Mouse (Mus musculus) frontal cortex, postnatal 14 days (tissue): ENCODE data around the gene Ctu2.

Experiments used
- DNase-seq, 2 experiments: peaks; one replicate each; pipeline ENCODE4 v3.0.0; 2022; ENCODE audit warnings: low spot score in 2 of 2

Ctu2 gene

DNA sequence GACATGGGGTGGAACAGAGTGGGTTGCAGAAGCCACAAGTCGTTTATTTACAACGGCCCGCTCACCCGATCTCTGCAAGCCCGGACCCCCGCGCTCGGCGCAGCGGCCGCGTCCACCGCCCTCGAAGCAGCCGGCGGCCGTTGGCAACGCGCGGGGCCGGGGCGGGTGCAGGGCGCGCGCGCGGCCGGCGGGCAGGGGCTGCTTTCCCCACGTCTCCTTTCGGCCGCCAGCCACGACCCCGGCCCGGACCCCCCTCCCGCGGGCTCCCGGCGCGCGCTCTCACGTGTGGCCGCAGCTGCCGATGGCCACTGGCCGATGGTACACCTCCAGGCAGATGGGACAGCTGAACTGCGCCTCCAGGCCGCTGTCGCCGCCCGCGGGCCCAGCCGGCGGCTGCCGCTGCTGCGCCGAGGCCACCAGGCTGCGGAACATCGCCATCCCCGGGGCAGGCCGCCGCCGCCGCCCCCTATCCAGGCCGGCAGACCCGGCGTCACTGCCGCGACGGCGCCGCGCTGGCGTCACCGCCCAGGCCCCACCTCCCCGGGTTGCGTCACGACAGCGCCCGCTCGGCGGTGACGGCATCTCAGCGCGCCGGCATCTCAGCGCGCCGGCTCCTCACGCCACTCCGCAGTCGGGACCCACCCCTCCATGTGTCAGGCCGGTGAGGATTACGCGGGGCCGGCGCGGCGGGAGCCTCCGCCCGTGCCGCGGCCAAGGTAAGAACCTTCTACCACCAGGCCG is at the start of gene Ctu2, which contains the start of gene Rnf166:
TSS of gene Ctu2 (plus strand) at position 564 of the 741 bp plus-strand sequence.
TSS of gene Rnf166 (minus strand) at position 485 of the 741 bp plus-strand sequence.
- peak; percentile 76 to 89 for DNase-seq

DNA sequence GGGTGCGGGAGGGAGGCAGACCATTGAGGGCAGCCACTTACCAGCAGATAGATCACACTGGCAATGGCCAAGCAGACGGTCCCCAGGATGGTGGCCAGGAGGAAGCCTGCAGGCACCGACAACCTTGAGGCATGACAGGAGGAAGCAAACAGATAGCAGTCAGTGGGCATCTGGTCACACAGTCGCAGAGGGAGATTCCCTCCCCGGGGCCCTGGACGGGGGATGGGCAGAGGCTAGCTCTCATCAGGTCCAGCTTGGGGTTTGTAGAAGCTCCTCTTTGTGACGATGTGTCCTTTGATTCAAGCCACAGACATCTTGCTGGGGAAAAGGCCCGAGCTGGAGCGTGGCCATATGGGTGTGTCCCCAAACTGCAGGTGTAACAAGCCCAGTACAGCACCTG is 49.8 kb upstream of the Ctu2 start:
- no peak for DNase-seq

DNA sequence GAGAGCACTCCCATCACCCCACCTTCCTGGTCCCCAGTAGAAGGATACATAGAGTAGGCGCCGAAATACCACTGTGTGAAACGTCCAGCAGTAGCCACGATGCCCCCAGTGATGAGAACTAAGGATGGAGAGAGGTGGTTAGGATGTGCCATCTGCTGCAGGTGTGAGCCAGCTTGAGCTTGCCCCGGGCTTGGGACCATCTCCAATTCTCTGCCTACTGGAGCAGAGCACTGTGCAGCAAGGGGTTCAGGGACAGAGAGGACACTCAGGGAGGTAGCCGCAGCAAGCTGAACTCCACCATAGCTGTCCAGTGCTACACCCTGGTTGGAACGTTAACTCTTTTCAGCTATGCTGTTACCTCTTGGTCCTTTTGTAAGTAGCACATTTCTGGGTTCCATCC is 48.3 kb upstream of the Ctu2 start:
- no peak for DNase-seq

DNA sequence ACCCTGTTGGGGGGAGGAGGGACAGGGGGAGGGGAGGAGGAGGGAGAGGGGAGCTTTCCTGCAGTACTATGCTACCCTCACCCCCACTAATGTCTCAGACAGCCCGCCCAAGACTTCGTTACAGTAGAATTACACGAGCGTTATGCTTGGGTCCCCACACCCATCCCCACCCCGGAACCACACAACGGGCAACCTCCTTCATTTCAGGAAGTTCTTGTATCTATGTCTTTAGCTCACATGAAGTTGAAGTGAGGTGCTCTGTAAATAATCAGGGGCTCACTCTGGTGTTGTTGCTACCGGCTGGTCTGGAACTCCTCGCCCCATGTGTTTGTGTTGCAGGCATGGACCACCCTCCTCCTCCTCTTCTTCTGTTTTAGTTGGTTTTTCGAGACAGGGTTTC is 47.8 kb upstream of the Ctu2 start:
- no peak for DNase-seq

- DNase-seq: no peak
Measured at GRCm38 (mm10) chr8:122430058-122430636, 45.8 kb upstream of the Ctu2 start.

DNA sequence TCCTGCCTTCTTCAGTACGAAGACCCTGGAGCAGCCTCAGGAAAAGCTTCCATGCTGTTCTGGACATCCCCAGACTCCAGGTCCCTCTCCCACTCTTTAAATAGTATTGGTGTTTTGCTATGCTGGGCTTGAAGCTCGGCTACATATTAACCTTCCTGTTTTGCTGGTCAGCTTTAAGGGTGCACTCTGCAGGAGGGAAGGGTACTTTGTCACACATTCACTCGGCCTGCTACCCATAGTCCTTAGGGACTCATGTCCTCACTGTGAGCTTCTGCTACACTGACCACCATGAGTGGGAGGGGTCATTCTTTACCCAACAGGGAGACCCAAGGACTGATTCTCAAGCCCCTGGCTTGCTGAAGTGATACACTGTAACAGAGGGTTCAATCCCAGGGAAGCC is 45.3 kb upstream of the Ctu2 start:
- no peak for DNase-seq

DNA sequence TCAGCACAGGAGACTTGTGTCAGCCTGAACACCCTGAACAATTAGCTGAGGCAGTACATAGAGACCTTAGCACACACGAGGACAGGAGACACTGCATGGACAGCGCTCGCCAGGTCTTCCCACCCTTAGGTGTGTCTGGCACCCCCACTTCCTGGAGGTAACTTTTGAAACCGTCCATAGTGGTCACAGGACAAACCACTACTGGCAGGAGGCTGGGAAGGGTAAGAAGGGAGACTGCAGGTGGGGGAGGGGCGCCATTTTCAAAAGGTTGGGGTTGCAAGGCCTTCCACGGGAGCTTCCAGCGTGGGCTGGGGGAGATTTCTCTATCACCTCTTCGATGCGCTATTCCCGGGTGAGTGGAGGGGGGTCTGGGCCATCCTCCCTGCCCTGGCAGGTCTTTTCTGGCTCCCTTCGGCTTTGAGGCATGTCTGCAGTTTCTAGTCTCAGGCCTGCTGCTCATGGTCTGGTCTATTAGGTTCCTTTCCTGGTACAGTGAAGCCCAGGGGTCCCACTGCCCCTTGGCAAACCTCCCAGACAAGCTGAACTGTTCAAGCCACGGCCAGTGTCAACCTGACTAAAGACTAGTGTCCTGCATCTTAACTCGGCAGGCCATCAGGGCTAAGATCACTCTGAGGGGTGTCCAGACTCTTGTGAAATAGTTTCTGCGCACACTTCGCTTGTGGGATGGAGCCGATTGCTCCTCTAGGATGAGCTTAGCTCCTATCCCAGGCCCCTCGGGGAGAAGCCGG is 44.1 kb upstream of the Ctu2 start:
- DNase-seq: no peak

GRCm38 (mm10) chr8:122432443-122433268 is 43.3 kb upstream of the Ctu2 start, which contains the start of gene Cyba:
TSS of gene Cyba (minus strand) at chr8:122432930.
- no peak for DNase-seq

GRCm38 (mm10) chr8:122433269-122433905 is 42.6 kb upstream of the Ctu2 start:
- no peak for DNase-seq

- DNase-seq: no peak
Measured at GRCm38 (mm10) chr8:122435375-122435774, 40.6 kb upstream of the Ctu2 start.

DNA sequence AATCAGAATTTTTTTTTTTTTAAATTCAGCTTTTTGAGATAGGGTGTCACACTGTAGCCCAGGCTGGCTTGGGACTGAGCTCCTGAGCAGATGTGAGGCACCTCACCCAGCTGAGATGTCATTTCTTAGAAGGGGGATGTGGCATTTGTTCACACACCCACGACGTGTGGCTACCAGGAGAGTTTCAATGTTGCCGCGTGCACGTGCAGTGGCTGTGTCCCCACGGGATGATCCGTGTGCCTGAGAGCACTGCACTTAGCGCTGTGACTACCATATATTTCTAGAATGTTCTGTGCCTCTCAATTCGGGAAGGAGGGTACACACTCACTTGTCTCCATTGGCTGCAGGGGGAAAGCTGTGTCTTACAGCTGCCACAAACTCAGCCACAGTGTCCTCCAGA is 39.8 kb upstream of the Ctu2 start:
- no peak for DNase-seq

GRCm38 (mm10) chr8:122436586-122437125 is 39.3 kb upstream of the Ctu2 start:
- no peak for DNase-seq

DNA sequence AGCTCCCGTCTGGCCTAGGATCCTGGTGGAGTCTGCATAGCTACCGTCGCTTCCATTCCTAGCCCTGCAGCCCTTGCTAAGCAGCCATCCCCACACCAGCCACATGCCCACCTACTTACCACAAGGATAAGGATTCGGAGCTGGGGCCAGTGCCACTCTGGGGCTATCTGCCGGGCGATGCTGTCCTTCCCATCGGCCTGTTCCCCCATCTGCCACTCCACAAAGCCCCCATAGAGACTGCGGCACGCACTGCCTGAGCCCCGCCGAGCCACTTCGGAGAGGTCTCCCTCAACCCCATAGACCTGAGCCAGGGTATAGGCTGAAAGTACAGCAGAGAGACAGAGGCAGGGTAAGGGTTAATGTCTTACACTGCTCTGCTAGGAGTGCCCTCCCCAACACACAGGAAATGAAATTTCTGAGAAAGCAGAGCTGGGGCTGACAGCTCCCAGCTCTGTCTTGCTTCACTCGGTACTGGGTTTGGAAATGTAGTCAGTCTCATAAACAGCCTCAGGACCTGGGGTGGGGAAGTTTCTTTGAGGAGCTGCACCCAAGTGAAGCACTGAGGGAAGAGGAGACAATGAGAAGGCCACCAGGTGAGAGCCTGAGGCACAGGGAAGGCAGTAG is 38.1 kb upstream of the Ctu2 start:
- DNase-seq: no peak

DNA sequence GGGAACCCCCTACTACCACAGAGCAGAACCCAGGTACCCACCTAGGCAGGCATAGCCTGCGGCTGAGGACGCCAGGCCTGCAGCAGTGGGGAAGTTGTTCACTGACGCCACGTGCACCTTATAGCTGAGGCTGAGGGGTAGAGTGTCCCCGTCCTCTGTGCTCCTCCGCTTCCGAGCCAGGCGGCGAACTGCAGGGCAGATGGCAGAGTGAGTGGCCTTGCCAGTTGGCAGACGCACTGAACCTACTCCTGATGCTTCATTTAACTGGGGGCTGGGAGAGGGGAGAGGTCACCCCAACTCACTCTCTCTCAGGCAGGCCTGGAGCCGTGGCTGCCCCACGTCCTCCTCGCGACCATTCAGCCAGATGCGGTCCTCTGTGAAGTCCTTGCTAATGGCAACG is 36.6 kb upstream of the Ctu2 start:
- DNase-seq: no peak

- DNase-seq: no peak
Measured at GRCm38 (mm10) chr8:122441326-122441725, 34.6 kb upstream of the Ctu2 start.

DNA sequence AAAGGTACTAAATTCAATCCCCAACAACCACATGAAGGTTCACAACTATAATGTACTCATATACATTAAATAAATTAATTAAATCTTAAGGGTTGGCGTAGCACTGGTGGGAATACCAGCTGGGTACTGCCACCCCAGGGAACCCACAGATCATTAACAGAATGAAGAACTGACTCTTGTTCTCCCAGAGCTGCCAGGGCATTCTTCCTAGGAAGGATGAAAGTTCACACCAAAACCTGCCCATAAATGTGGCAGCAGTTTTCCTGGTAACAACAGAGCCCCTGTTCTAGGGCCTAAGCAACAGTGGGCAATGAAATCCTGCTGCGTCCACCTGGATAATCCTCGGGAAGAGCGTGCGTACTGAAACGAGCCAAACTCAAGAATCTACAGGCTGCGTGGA is 33.6 kb upstream of the Ctu2 start:
- DNase-seq: no peak

- no peak for DNase-seq
Measured at GRCm38 (mm10) chr8:122442781-122443180, 33.2 kb upstream of the Ctu2 start.

DNA sequence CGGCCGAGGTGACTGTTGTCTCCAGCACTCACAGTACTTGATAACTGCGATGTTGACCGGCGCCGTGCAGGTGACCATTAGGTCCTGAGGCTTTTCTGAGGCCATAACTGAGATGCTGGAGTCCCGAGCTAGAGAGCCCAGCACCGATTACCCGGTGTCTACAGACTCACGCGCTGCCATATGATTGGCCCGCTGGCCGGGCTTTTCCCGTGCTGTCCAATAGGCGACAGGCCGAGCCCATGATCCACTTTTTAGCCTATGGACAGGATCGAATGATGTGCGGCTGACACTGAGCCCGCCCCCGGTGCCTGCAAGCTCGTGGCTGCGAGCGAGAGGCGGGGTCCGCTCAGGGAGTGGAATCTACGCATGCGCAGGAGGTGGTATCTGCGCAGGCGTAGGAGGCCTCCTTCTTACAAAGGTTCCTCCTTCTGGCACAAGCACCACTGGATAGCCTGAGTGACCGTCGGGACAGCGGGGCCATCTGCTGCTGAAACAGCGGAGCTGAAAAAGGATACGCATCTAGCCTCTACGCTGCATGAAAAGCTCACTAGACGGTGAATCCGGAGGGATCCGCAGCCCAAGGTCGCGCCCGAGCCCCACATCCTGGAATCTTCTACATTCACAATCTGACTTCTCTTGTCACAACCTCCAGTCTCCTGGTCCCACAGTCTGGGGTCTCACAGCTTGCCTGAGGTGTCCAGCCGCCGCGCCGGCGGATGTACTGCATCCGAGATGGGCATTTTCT is 32.5 kb upstream of the Ctu2 start, which contains the start of gene Mvd:
TSS of gene Mvd (minus strand) at position 161 of the 745 bp plus-strand sequence.
- DNase-seq: peak; percentile 99

GRCm38 (mm10) chr8:122444058-122444748 is 31.7 kb upstream of the Ctu2 start:
- DNase-seq: peak; percentile 70 to 77
